Mouse (Mus musculus): ENCODE results near the gene Plekhm2. TPM values are rescaled to one million over a fixed set of nuclear protein-coding genes. Genes with fewer than 3 reads are reported as not detected.

Gene Plekhm2
- polyA plus RNA-seq (2012; ENCODE audit: low replicate concordance) = 22.8 and 33.3 TPM in 2 replicates

DNA sequence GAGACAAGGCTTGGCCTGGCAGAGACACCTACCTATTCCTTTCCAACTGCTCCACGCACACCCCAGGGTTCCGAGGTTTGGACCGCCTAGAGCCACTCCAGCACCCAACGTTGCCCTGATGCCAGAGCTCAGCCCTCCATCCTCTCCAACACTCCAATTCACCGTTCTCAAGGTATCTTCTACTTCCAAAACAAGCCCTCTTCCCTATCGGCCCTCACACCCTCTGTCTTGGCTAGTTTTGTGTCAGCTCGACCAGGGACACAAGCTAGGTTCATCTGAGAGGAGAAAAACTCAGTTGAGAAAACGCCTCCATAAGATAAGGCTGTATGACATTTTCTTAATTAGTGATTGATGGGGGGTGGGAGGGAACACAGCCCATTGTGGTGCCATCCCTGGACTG is at the start of gene Plekhm2:
TSS of gene Plekhm2 (minus strand) at position 101 of the 400 bp plus-strand sequence.

DNA sequence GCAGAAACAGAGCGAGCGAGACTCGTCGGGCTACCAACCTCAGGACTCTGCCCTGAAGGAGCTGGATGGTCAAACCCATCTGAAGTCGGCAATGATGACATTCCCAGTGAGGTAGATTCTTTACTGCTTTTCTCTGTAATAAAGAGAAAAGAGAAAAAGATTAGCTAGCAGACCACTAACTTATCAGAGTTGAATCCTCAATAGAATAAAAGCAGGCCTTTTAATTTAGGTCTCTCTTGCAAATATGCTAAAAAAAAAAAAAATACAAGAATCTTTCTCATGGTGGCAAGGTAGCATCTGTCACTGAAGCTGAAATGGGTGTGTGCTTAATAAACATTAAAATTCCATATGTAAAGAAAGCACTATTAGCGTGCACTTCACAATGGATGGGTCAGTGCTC is 20.8 kb upstream of the Plekhm2 start, which contains the start of gene Rsc1a1:
TSS of gene Rsc1a1 (minus strand) at position 101 of the 400 bp plus-strand sequence.

DNA sequence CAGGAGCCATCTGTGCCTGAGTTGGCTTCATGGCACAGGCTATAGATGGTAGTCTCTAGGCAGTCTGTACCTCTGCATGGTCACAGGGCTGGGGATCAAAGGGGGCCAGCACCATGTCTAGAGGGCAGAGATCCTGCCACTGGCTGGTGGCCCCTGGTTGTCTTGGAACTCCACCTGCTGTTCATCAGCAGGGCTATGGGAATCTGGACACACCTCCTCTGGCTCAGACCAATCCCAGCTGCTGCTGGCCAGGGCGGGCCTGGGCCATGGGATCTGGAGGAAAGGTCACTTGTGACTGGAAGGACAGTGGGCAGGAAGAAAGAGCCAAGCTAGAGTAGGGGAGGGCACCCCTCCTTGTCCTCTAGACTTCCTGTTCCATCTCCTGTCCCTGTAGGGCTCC is 41.0 kb downstream of the Plekhm2 start, which contains the start of gene Slc25a34:
TSS of gene Slc25a34 (minus strand) at position 156 of the 400 bp plus-strand sequence.

DNA sequence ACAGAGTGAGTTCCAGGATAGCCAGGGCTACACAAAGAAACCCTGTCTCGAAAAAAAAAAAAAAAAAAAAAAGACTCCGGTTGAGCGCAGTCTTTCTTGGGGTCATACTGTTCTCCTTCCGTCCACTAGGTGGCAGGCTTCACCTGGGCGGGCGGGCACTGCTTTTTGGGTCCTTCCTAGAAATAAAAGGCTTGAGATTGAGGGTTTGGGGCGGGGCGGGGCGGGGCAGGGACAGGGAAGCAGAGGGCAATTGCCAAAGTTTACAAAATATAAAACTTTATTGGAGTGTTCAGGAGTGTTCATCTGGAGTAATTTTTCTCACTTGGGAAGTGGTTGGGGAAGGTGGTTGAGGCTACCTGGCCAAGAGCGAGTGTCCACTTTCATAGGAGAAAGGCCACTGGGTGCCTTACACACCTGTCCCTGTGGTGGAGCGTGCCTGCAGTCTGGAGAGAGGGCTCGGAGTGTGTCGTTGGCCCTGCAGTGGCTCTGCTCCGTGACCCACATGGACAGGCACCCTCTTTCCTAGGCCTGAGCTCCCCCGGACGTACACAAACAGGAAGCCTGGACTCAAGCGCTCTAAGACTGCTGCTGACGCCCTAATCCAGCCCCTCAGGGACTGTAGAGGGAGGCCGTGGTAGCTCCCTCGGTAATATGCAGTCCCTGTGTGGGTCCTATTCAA is 46.0 kb downstream of the Plekhm2 start, which contains the start of gene Tmem82:
TSS of gene Tmem82 (minus strand) at position 69 of the 679 bp plus-strand sequence.

DNA sequence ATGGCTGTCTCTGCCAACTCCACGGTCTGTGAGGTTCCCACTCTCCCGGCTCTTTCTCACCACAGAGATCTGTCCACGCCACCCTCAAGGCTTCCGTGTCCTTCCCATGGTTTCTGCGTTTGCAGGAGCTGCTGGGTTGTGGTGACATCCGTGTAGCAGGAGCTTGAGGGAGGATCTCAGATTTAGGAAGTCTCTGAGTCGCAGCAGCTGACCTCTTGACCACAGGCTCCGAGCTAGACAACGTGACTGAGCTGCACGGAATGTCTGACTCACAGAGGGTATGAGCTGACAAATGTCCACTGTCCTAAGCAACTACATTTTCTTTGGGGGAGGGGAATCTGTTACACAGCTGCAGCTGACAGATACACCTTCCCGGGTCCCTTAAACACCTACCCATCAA is 58.8 kb downstream of the Plekhm2 start, which contains the start of gene Fblim1:
TSS of gene Fblim1 (minus strand) at position 236 of the 400 bp plus-strand sequence.

Other genes with a start within 250 kb of the Plekhm2 start
- 0.66 TPM in 1 of 2 replicates, not detected in the other for gene Clcnkb, start 248.9 kb downstream of the Plekhm2 start, polyA plus RNA-seq (2012; ENCODE audit: low replicate concordance)
- gene Hspb7, start 244.1 kb downstream of the Plekhm2 start, polyA plus RNA-seq (2012; ENCODE audit: low replicate concordance) = not detected in 2 replicates
- not detected in 2 replicates for gene Srarp, start 228.8 kb downstream of the Plekhm2 start, polyA plus RNA-seq (2012; ENCODE audit: low replicate concordance)
- gene Zbtb17, start 220.2 kb downstream of the Plekhm2 start, polyA plus RNA-seq (2012; ENCODE audit: low replicate concordance) = 33.7 and 37.3 TPM in 2 replicates
- gene Spen, start 126.3 kb downstream of the Plekhm2 start, polyA plus RNA-seq (2012; ENCODE audit: low replicate concordance) = 261 and 418 TPM in 2 replicates
- gene Fblim1, start 58.8 kb downstream of the Plekhm2 start, polyA plus RNA-seq (2012; ENCODE audit: low replicate concordance) = 2.7 TPM in 2 replicates
- 0.39 and 0.51 TPM in 2 replicates for gene Tmem82, start 46.3 kb downstream of the Plekhm2 start, polyA plus RNA-seq (2012; ENCODE audit: low replicate concordance)
- not detected in 2 replicates for gene Slc25a34, start 41.1 kb downstream of the Plekhm2 start, polyA plus RNA-seq (2012; ENCODE audit: low replicate concordance)
- gene Rsc1a1, start 20.7 kb upstream of the Plekhm2 start, polyA plus RNA-seq (2012; ENCODE audit: low replicate concordance) = 12.9 TPM in 1 of 2 replicates, not detected in the other
- gene Ddi2, start 58.5 kb upstream of the Plekhm2 start, polyA plus RNA-seq (2012; ENCODE audit: low replicate concordance) = 3.7 and 18.6 TPM in 2 replicates
- gene Agmat, start 81.8 kb upstream of the Plekhm2 start, polyA plus RNA-seq (2012; ENCODE audit: low replicate concordance) = not detected in 2 replicates
- 2.2 and 3.2 TPM in 2 replicates for gene Dnajc16, start 126.0 kb upstream of the Plekhm2 start, polyA plus RNA-seq (2012; ENCODE audit: low replicate concordance)
- gene Casp9, start 128.7 kb upstream of the Plekhm2 start, polyA plus RNA-seq (2012; ENCODE audit: low replicate concordance) = 30.7 and 39.1 TPM in 2 replicates
- not detected in 2 replicates for gene Cela2a, start 161.3 kb upstream of the Plekhm2 start, polyA plus RNA-seq (2012; ENCODE audit: low replicate concordance)
- gene Ctrc, start 181.5 kb upstream of the Plekhm2 start, polyA plus RNA-seq (2012; ENCODE audit: low replicate concordance) = not detected in 2 replicates
- gene Efhd2, start 210.0 kb upstream of the Plekhm2 start, polyA plus RNA-seq (2012; ENCODE audit: low replicate concordance) = 50.4 and 71.5 TPM in 2 replicates

Measured in leukemia stem cell, adult 10-12 weeks (primary cell).